Mouse (Mus musculus) bone marrow macrophage, adult 2 months (primary cell): ENCODE measurements around the gene Txnip.
"Not testable (repeated sequence)": the region's sequence is repeated elsewhere in the genome, so short reads cannot be mapped to it uniquely, and the experiment has no call there.

Experiments
- CTCF ChIP-seq: IDR thresholded peaks from 2 replicates; pipeline ENCODE4 v1.5.1; 2012; ENCODE audit warnings: low read depth, mild to moderate bottlenecking, low read length, moderate library complexity
- POLR2A ChIP-seq: IDR thresholded peaks from 2 replicates; pipeline ENCODE4 v1.6.1; 2012; ENCODE audit warnings: mild to moderate bottlenecking, low read depth, low read length, borderline replicate concordance

DNA sequence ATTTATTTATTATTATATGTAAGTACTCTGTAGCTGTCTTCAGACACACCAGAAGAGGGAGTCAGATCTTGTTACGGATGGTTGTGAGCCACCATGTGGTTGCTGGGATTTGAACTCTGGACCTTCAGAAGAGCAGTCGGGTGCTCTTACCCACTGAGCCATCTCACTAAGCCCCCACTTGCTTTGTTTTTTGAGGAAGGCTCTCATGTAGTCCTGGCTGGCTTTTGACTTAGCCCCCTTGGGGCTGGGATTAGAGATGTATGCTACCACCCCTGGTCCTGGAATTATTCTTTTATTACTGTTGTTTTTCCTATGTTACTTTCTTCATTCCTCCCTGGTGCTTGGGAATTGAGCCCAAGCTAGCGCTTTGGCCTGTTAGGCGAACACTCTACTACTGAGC is 48.2 kb downstream of the Txnip start:
- TF ChIP-seq CTCF, POLR2A: not testable (repeated sequence)
